Mouse (Mus musculus) liver, adult (tissue): ENCODE results near the gene Zscan4-ps1.
"Not testable (repeated sequence)": the region's sequence is repeated elsewhere in the genome, so short reads cannot be mapped to it uniquely, and the experiment has no call there.

ENCODE experiments used
- GATA4 ChIP-seq: IDR thresholded peaks from 2 replicates; pipeline ENCODE4 v1.6.1; 2014; ENCODE audit warnings: mild to moderate bottlenecking, low read length; ENCODE audit not compliant: insufficient replicate concordance

Zscan4-ps1 gene

GRCm38 (mm10) chr7:11069591-11069990 lies at the start of gene Zscan4-ps1:
TSS of gene Zscan4-ps1 (minus strand) at chr7:11069691.
- TF ChIP-seq GATA4, result not testable (repeated sequence)
